Mouse (Mus musculus): ENCODE results near the gene Kmt2d.

DNA sequence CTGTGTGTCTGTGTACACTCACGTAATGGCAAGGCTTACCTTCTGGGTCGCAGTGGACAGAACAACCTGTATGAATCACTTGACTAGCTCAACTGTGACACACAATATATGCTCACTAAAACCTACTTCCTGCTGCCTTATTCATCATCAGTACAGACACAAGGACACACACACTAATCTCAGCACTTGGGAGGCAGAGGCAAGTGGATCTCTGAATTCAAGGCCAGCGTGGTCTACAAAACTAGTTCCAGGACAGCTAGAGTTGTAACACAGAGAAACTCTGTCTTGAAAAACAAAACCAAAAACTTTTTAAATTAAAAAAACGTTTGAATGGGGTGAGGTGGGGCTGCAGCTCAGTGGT lies 33.3 kb downstream of the Kmt2d start:
- TF ChIP-seq CTCF (IDR thresholded peaks at IDR 0.05; ENCODE audit: control insufficient read depth, insufficient read depth, low read length) (no peak), POLR2A (IDR thresholded peaks at IDR 0.05; ENCODE audit: borderline replicate concordance, control insufficient read depth, low read depth, low read length) (no peak)
